Mouse (Mus musculus): Measurements from ENCODE around the gene Tvp23a. TPM values are rescaled to one million over a fixed set of nuclear protein-coding genes. Genes with fewer than 3 reads are reported as not detected.

The Tvp23a gene
- 4.6 and 4.9 TPM in 2 replicates for polyA plus RNA-seq (2014; fragmentation: Nextera tagmentation; extraction: Ambion mirVana)

GRCm38 (mm10) chr16:10447264-10447594, at the start of gene Tvp23a:
Gene Tvp23a (minus strand): TSS chr16:10447362.
- peak; percentile 74 for ATAC-seq (replicated peaks; ENCODE audit: low FRiP score)
- Histone ChIP-seq H3K27me3 (replicated peaks; ENCODE audit: control insufficient read depth, insufficient read depth, low read length) (no peaks in the 10 kb centered on the region), H3K36me3 (ENCODE audit: control insufficient read depth, insufficient read depth, low read length) (no peaks in the 10 kb centered on the region), H3K9me3 (ENCODE audit: control insufficient read depth, low read length) (no peaks in the 10 kb centered on the region), H3K9ac (ENCODE audit: low read depth, low read length) (peak within 1 kb of the TSS; percentile 26; the same call in 1 of the 2 replicates), H3K4me2 (peak within 1 kb of the TSS; percentile 58), H3K4me3 (ENCODE audit: low read depth, low read length) (peak within 1 kb of the TSS; percentile 31), H3K4me1 (replicated peaks; ENCODE audit: control insufficient read depth, insufficient read depth, low read length) (peaks cover 5% of the 10 kb centered on the region; the same call in 1 of the 2 replicates), H3K27ac (ENCODE audit: low read depth, low read length) (no peak within 1 kb of the TSS)
- 13% methylated on average over 12 of the region's 12 CpGs for WGBS
- DNase-seq (ENCODE audit: low spot score), result peak; percentile 53

GRCm38 (mm10) chr16:10495824-10496298, 48.7 kb upstream of the Tvp23a start:
- Histone ChIP-seq H3K4me3 (ENCODE audit: low read depth, low read length) (no peak overlapping the region), H3K9ac (ENCODE audit: low read depth, low read length) (no peak overlapping the region), H3K27me3 (replicated peaks; ENCODE audit: control insufficient read depth, insufficient read depth, low read length) (no peaks in the 10 kb centered on the region; the same call in 1 of the 2 replicates), H3K27ac (ENCODE audit: low read depth, low read length) (no peak overlapping the region), H3K4me2 (no peak overlapping the region), H3K9me3 (ENCODE audit: control insufficient read depth, low read length) (no peaks in the 10 kb centered on the region), H3K36me3 (ENCODE audit: control insufficient read depth, insufficient read depth, low read length) (no peaks in the 10 kb centered on the region), H3K4me1 (replicated peaks; ENCODE audit: control insufficient read depth, insufficient read depth, low read length) (no peaks in the 10 kb centered on the region)
- DNase-seq (ENCODE audit: low spot score) (no peak), ATAC-seq (replicated peaks; ENCODE audit: low FRiP score) (no peak)
- WGBS, result 55% methylated on average over 2 of the region's 2 CpGs

- Histone ChIP-seq H3K9ac (ENCODE audit: low read depth, low read length) (no peak overlapping the region), H3K4me3 (ENCODE audit: low read depth, low read length) (no peak overlapping the region), H3K4me1 (replicated peaks; ENCODE audit: control insufficient read depth, insufficient read depth, low read length) (no peaks in the 10 kb centered on the region), H3K36me3 (ENCODE audit: control insufficient read depth, insufficient read depth, low read length) (no peaks in the 10 kb centered on the region), H3K4me2 (no peak overlapping the region), H3K9me3 (ENCODE audit: control insufficient read depth, low read length) (no peaks in the 10 kb centered on the region), H3K27me3 (replicated peaks; ENCODE audit: control insufficient read depth, insufficient read depth, low read length) (peaks cover 18% of the 10 kb centered on the region), H3K27ac (ENCODE audit: low read depth, low read length) (no peak overlapping the region)
- DNase-seq (ENCODE audit: low spot score) (no peak), ATAC-seq (replicated peaks; ENCODE audit: low FRiP score) (no peak)
- 78% methylated on average over 3 of the region's 3 CpGs for WGBS
Measured at GRCm38 (mm10) chr16:10492587-10492986, 45.4 kb upstream of the Tvp23a start.

GRCm38 (mm10) chr16:10491716-10492115, 44.6 kb upstream of the Tvp23a start:
- DNase-seq (ENCODE audit: low spot score) (no peak), ATAC-seq (replicated peaks; ENCODE audit: low FRiP score) (no peak)
- Histone ChIP-seq H3K4me3 (ENCODE audit: low read depth, low read length) (no peak overlapping the region), H3K9ac (ENCODE audit: low read depth, low read length) (no peak overlapping the region), H3K27me3 (replicated peaks; ENCODE audit: control insufficient read depth, insufficient read depth, low read length) (peaks cover 18% of the 10 kb centered on the region), H3K27ac (ENCODE audit: low read depth, low read length) (no peak overlapping the region), H3K36me3 (ENCODE audit: control insufficient read depth, insufficient read depth, low read length) (no peaks in the 10 kb centered on the region), H3K9me3 (ENCODE audit: control insufficient read depth, low read length) (no peaks in the 10 kb centered on the region), H3K4me1 (replicated peaks; ENCODE audit: control insufficient read depth, insufficient read depth, low read length) (no peaks in the 10 kb centered on the region), H3K4me2 (no peak overlapping the region)
- WGBS, result 84% methylated on average over 4 of the region's 4 CpGs

GRCm38 (mm10) chr16:10490503-10491150, 43.5 kb upstream of the Tvp23a start:
- DNase-seq (ENCODE audit: low spot score) (no peak), ATAC-seq (replicated peaks; ENCODE audit: low FRiP score) (no peak)
- peaks cover 18% of the 10 kb centered on the region for H3K27me3 ChIP-seq (replicated peaks; ENCODE audit: control insufficient read depth, insufficient read depth, low read length)
- H3K9me3 ChIP-seq (ENCODE audit: control insufficient read depth, low read length), result no peaks in the 10 kb centered on the region
- H3K4me1 ChIP-seq (replicated peaks; ENCODE audit: control insufficient read depth, insufficient read depth, low read length), result no peaks in the 10 kb centered on the region
- WGBS, result 72% methylated on average over 18 of the region's 18 CpGs
- H3K9ac ChIP-seq (ENCODE audit: low read depth, low read length), result no peak overlapping the region
- no peaks in the 10 kb centered on the region for H3K36me3 ChIP-seq (ENCODE audit: control insufficient read depth, insufficient read depth, low read length)
- no peak overlapping the region for H3K27ac ChIP-seq (ENCODE audit: low read depth, low read length)
- H3K4me3 ChIP-seq (ENCODE audit: low read depth, low read length), result no peak overlapping the region
- H3K4me2 ChIP-seq, result no peak overlapping the region

GRCm38 (mm10) chr16:10489904-10490457, 42.8 kb upstream of the Tvp23a start:
- ATAC-seq (replicated peaks; ENCODE audit: low FRiP score) (no peak), DNase-seq (ENCODE audit: low spot score) (no peak)
- H3K9me3 ChIP-seq (ENCODE audit: control insufficient read depth, low read length), result no peaks in the 10 kb centered on the region
- peaks cover 18% of the 10 kb centered on the region for H3K27me3 ChIP-seq (replicated peaks; ENCODE audit: control insufficient read depth, insufficient read depth, low read length)
- H3K27ac ChIP-seq (ENCODE audit: low read depth, low read length), result no peak overlapping the region
- peak overlapping the region; percentile 3; the same call in 1 of the 2 replicates for H3K4me2 ChIP-seq
- no peak overlapping the region for H3K4me3 ChIP-seq (ENCODE audit: low read depth, low read length)
- no peaks in the 10 kb centered on the region for H3K36me3 ChIP-seq (ENCODE audit: control insufficient read depth, insufficient read depth, low read length)
- WGBS, result 27% methylated on average over 14 of the region's 14 CpGs
- H3K4me1 ChIP-seq (replicated peaks; ENCODE audit: control insufficient read depth, insufficient read depth, low read length), result no peaks in the 10 kb centered on the region
- no peak overlapping the region for H3K9ac ChIP-seq (ENCODE audit: low read depth, low read length)

- H3K4me1 ChIP-seq (replicated peaks; ENCODE audit: control insufficient read depth, insufficient read depth, low read length), result no peaks in the 10 kb centered on the region
- whole genome bisulfite sequencing, result 4% methylated on average over 9 of the region's 9 CpGs
- H3K9me3 ChIP-seq (ENCODE audit: control insufficient read depth, low read length), result no peaks in the 10 kb centered on the region
- no peak overlapping the region for H3K9ac ChIP-seq (ENCODE audit: low read depth, low read length)
- H3K27ac ChIP-seq (ENCODE audit: low read depth, low read length), result no peak overlapping the region
- ATAC-seq (replicated peaks; ENCODE audit: low FRiP score) (no peak), DNase-seq (ENCODE audit: low spot score) (no peak)
- no peak overlapping the region for H3K4me3 ChIP-seq (ENCODE audit: low read depth, low read length)
- H3K4me2 ChIP-seq, result peak overlapping the region; percentile 3; the same call in 1 of the 2 replicates
- no peaks in the 10 kb centered on the region for H3K36me3 ChIP-seq (ENCODE audit: control insufficient read depth, insufficient read depth, low read length)
- H3K27me3 ChIP-seq (replicated peaks; ENCODE audit: control insufficient read depth, insufficient read depth, low read length), result peaks cover 18% of the 10 kb centered on the region
Measured at GRCm38 (mm10) chr16:10489483-10489882, 42.3 kb upstream of the Tvp23a start.

GRCm38 (mm10) chr16:10488769-10489481, 41.8 kb upstream of the Tvp23a start:
- Histone ChIP-seq H3K9ac (ENCODE audit: low read depth, low read length) (no peak overlapping the region), H3K27ac (ENCODE audit: low read depth, low read length) (no peak overlapping the region), H3K27me3 (replicated peaks; ENCODE audit: control insufficient read depth, insufficient read depth, low read length) (peaks cover 18% of the 10 kb centered on the region), H3K4me1 (replicated peaks; ENCODE audit: control insufficient read depth, insufficient read depth, low read length) (no peaks in the 10 kb centered on the region), H3K36me3 (ENCODE audit: control insufficient read depth, insufficient read depth, low read length) (no peaks in the 10 kb centered on the region), H3K9me3 (ENCODE audit: control insufficient read depth, low read length) (no peaks in the 10 kb centered on the region), H3K4me2 (no peak overlapping the region), H3K4me3 (ENCODE audit: low read depth, low read length) (no peak overlapping the region)
- DNase-seq (ENCODE audit: low spot score) (no peak), ATAC-seq (replicated peaks; ENCODE audit: low FRiP score) (no peak)
- 73% methylated on average over 7 of the region's 7 CpGs for WGBS
